Mouse (Mus musculus): Measurements from ENCODE around the gene Cpa4. TPM values are rescaled to one million over a fixed set of nuclear protein-coding genes. Genes with fewer than 3 reads are reported as not detected.

The Cpa4 gene
- polyA plus RNA-seq (2012; rRNA removed), result 1.2 and 2.8 TPM in 2 replicates

DNA sequence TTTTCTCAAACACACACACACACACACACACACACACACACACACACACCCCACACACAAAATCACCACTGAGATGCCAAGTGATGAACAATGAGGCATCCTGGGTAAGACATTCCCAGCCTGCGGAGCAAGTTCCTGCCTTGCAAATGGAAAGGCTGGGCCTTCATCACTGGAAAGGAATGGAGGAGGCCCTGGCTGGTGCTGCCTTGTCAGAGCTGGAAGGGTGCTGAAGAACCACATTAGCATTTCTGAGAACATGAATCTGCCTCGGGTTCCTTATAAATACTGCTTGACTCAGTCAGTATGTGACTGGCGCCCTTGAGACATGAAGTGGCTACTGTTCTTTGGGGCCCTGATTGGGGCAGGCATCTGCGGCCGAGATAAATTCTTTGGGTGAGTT lies at the start of gene Cpa4:
Gene Cpa4, plus strand, starts transcription at position 301 of the 400 bp plus-strand sequence.

DNA sequence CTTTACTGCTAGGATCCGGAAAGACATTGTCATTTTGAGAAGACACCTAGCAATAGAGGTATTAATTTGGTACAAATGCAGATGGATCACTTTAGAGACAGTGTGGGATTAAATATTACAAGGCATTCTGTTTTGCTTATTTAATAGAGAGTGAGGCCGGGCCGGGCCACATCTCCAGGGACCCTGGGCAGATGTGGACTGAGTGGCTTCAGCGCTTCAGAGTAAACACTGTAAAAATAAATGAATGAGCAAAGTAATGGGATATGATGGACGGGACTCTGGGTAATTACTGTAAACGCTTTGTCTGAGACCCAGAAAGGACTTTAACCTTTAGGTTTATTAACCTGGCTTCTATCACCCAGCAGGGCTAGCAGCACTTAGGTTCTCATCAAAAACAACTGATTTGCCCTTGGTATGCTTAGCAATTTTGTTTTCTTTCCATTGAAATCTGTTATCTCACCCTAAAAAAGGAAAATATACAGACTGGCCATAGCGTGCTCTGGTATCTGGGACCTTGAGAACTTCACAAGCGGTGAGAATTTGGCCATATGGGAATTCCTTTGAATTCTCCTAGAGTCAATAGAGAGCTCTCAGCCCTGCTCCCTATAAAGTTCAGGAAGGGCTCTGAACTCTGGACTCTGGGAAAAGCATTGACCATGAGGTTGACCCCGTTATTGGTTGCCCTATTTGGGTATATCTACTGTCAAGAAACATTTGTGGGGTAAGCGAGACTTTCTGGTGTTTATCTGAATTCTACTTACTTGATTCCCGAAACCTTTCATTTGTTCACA lies 27.0 kb upstream of the Cpa4 start, which contains the start of gene Cpa2:
Gene Cpa2, plus strand, starts transcription at position 574 of the 791 bp plus-strand sequence.

GRCm38 (mm10) chr6:30610710-30611109 lies 42.5 kb downstream of the Cpa4 start, which contains the start of gene Cpa5:
Gene Cpa5 (plus strand): TSS chr6:30611010.

DNA sequence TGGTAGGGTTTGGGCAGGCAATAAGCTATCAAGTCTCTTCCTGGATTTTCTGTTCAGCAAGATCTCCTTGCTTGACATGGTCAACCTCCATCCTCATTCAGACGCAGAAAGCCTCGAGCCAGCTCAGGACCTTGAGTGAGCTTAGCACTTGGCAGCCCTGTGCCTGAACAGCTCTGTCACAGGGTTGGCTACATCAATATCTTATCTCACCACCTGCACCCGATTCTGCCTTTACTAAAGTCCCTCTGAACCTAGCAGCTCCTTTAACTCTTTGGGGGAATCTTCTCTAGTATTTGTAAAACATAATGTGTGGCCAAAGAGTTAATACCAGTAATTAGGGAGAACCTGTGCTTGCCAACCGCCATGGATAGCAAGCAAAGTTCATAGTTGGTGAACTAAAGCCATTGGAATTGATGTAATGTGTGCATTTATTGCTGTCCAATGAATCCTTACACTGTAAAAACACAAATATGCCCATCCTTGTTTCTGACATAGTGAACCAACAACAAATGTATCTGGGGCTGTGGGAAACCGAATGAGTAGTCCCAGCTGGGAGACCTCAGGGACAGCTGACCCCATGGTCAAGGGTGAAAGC lies 70.6 kb downstream of the Cpa4 start, which contains the start of gene Cpa1:
Gene Cpa1, plus strand, starts transcription at position 545 of the 595 bp plus-strand sequence.

Other genes with a start within 250 kb of the Cpa4 start
- gene Zc3hc1, start 177.3 kb upstream of the Cpa4 start, polyA plus RNA-seq (2012; rRNA removed), result 40.0 and 42.0 TPM in 2 replicates
- 54.3 and 92.8 TPM in 2 replicates for gene Klhdc10, start 166.5 kb upstream of the Cpa4 start, polyA plus RNA-seq (2012; rRNA removed)
- 25.4 and 53.3 TPM in 2 replicates for gene Tmem209, start 58.6 kb upstream of the Cpa4 start, polyA plus RNA-seq (2012; rRNA removed)
- gene Ssmem1, start 58.5 kb upstream of the Cpa4 start, polyA plus RNA-seq (2012; rRNA removed), result 0.22 and 0.26 TPM in 2 replicates
- 4.7 and 10.7 TPM in 2 replicates for gene Cpa2, start 26.8 kb upstream of the Cpa4 start, polyA plus RNA-seq (2012; rRNA removed)
- 0.14 and 0.39 TPM in 2 replicates for gene Cpa5, start 42.6 kb downstream of the Cpa4 start, polyA plus RNA-seq (2012; rRNA removed)
- 0.30 and 0.78 TPM in 2 replicates for gene Cpa1, start 70.8 kb downstream of the Cpa4 start, polyA plus RNA-seq (2012; rRNA removed)
- 24.7 and 25.8 TPM in 2 replicates for gene Cep41, start 125.4 kb downstream of the Cpa4 start, polyA plus RNA-seq (2012; rRNA removed)
- gene Mest, start 155.2 kb downstream of the Cpa4 start, polyA plus RNA-seq (2012; rRNA removed), result 789 and 1,460 TPM in 2 replicates